Mouse (Mus musculus): ENCODE data around the gene Gm8237.
"Not testable (repeated sequence)": the region's sequence is repeated elsewhere in the genome, so short reads cannot be mapped to it uniquely, and the experiment has no call there.

Gene Gm8237

GRCm38 (mm10) chr14:5880241-5880640 is at the start of gene Gm8237:
TSS of gene Gm8237 (minus strand) at chr14:5880382.
- DNase-seq (ENCODE audit: low read depth): not testable (repeated sequence)

GRCm38 (mm10) chr14:5923276-5923675 is 43.1 kb upstream of the Gm8237 start:
- DNase-seq (ENCODE audit: low read depth): not testable (repeated sequence)

- DNase-seq (ENCODE audit: low read depth): not testable (repeated sequence)
Observed at GRCm38 (mm10) chr14:5918330-5918942, 38.3 kb upstream of the Gm8237 start.

GRCm38 (mm10) chr14:5913701-5914100 is 33.5 kb upstream of the Gm8237 start:
- not testable (repeated sequence) for DNase-seq (ENCODE audit: low read depth)

GRCm38 (mm10) chr14:5879791-5880190 is 391 bp downstream of the Gm8237 start:
- DNase-seq (ENCODE audit: low read depth): not testable (repeated sequence)

- DNase-seq (ENCODE audit: low read depth): peak; percentile 3
Observed at GRCm38 (mm10) chr14:5879136-5879535, 1.0 kb downstream of the Gm8237 start.

- DNase-seq (ENCODE audit: low read depth): not testable (repeated sequence)
Observed at GRCm38 (mm10) chr14:5855911-5856310, 24.3 kb downstream of the Gm8237 start.

- not testable (repeated sequence) for DNase-seq (ENCODE audit: low read depth)
Observed at GRCm38 (mm10) chr14:5830229-5830628, 50.0 kb downstream of the Gm8237 start, which contains the start of gene Gm3424. TSS of gene Gm3424 (minus strand) at chr14:5830329.

GRCm38 (mm10) chr14:5812699-5813356 is 67.4 kb downstream of the Gm8237 start:
- DNase-seq (ENCODE audit: low read depth): not testable (repeated sequence)
